Mouse (Mus musculus) limb, embryonic 14.5 days (tissue): ENCODE measurements around the gene Mief2. TPM values are rescaled to one million over a fixed set of nuclear protein-coding genes. Genes with fewer than 3 reads are reported as not detected.

Experiments used
- ATAC-seq: fragments of 200-750 bp; cut with Nextera tagmentation; 2 replicates; pipeline ENCODE4 v1.8.0; 2017; ENCODE audit warnings: low read depth, moderate number of reproducible peaks, moderate TSS enrichment; ENCODE audit not compliant: low FRiP score
- DNase-seq: peaks from one replicate; pipeline ENCODE4 v3.0.0-alpha.2; 2015; ENCODE audit warnings: low spot score
- H3K27ac ChIP-seq: fragments of 300-500 bp; sonication (generic); replicated peaks from 2 replicates; pipeline ENCODE4 v1.5.1; 2014; ENCODE audit warnings: low read depth, mild to moderate bottlenecking, low read length, moderate library complexity, mixed read lengths
- H3K27me3 ChIP-seq: fragments of 300-500 bp; sonication (generic); 2 replicates; pipeline ENCODE4 v1.6.1; 2014; ENCODE audit warnings: low read length, mixed read lengths; ENCODE audit not compliant: control insufficient read depth, insufficient read depth
- H3K36me3 ChIP-seq: fragments of 300-500 bp; sonication (generic); 2 replicates; pipeline ENCODE4 v1.6.1; 2014; ENCODE audit warnings: mild to moderate bottlenecking, low read length, moderate library complexity, mixed read lengths; ENCODE audit not compliant: control insufficient read depth, insufficient read depth
- H3K4me1 ChIP-seq: fragments of 300-500 bp; sonication (generic); 2 replicates; pipeline ENCODE4 v1.6.1; 2014; ENCODE audit warnings: antibody characterized with exemption, low read length, mixed read lengths; ENCODE audit not compliant: control insufficient read depth, insufficient read depth
- H3K4me2 ChIP-seq: fragments of 300-500 bp; sonication (generic); replicated peaks from 2 replicates; pipeline ENCODE4 v1.6.1; 2014; ENCODE audit warnings: low read depth, mild to moderate bottlenecking, low read length, moderate library complexity; ENCODE audit not compliant: severe bottlenecking
- H3K4me3 ChIP-seq: fragments of 300-500 bp; sonication (generic); replicated peaks from 2 replicates; pipeline ENCODE4 v1.5.1; 2014; ENCODE audit warnings: low read length
- H3K9ac ChIP-seq: fragments of 300-500 bp; sonication (generic); 2 replicates; pipeline ENCODE4 v1.6.1; 2014; ENCODE audit warnings: mild to moderate bottlenecking, low read depth, low read length, moderate library complexity; ENCODE audit not compliant: severe bottlenecking
- H3K9me3 ChIP-seq: fragments of 300-500 bp; sonication (generic); 2 replicates; pipeline ENCODE4 v1.6.1; 2016; ENCODE audit warnings: low read length; ENCODE audit not compliant: control insufficient read depth
- POLR2A ChIP-seq: fragments of 200-500 bp; IDR thresholded peaks from 2 replicates; pipeline ENCODE4 v1.8.0; 2012; ENCODE audit warnings: inconsistent platforms, mild to moderate bottlenecking, moderate library complexity, borderline replicate concordance; ENCODE audit not compliant: insufficient read depth, insufficient read length; ENCODE audit errors: extremely low read depth
- WGBS: fragments of 180-500 bp; shearing (Covaris S2); extraction: QIAGEN DNeasy Blood & Tissue Kit; methylation state at CpG from one replicate; pipeline ENCODE4 v1.1.7; 2014; 5-methylcytosine and 5-hydroxymethylcytosine counted together
- polyA plus RNA-seq, 2 experiments: library from polyadenylated mRNA; depleted of rRNA in 1 of 2; stranded (reverse) in 1 of 2; unstranded in 1 of 2; fragments of >200 nt; fragmentation: Nextera tagmentation in 1 of 2; extraction: Ambion mirVana in 1 of 2; gene quantifications; 2 replicates each; pipeline versions ENCODE4 v1.2.1 to v1.2.3; 2012 to 2014

Mief2 gene
- polyA plus RNA-seq, 2 experiments: 14.7 to 18.9 TPM

GRCm38 (mm10) chr11:60711218-60711617, 17.0 kb upstream of the Mief2 start:
- no peaks in the 10 kb centered on the region for H3K27me3 ChIP-seq
- H3K4me1 ChIP-seq: no peaks in the 10 kb centered on the region
- no peak overlapping the region for H3K4me2 ChIP-seq
- TF ChIP-seq POLR2A: no peak
- peaks cover 99% of the 10 kb centered on the region for H3K36me3 ChIP-seq
- no peak overlapping the region for H3K4me3 ChIP-seq
- DNase-seq (no peak), ATAC-seq (no peak)
- no peak overlapping the region for H3K27ac ChIP-seq
- WGBS: 95% methylated on average over 16 of the region's 17 CpGs
- no peak overlapping the region for H3K9ac ChIP-seq
- no peaks in the 10 kb centered on the region for H3K9me3 ChIP-seq

GRCm38 (mm10) chr11:60712040-60712439, 16.2 kb upstream of the Mief2 start:
- Histone ChIP-seq H3K27me3 (no peaks in the 10 kb centered on the region), H3K9ac (no peak overlapping the region), H3K4me3 (no peak overlapping the region), H3K4me1 (no peaks in the 10 kb centered on the region), H3K9me3 (no peaks in the 10 kb centered on the region), H3K27ac (no peak overlapping the region), H3K36me3 (peaks cover 99% of the 10 kb centered on the region), H3K4me2 (no peak overlapping the region)
- DNase-seq (no peak), ATAC-seq (no peak)
- no peak for TF ChIP-seq POLR2A
- 95% methylated on average over 18 of the region's 18 CpGs for WGBS

- Histone ChIP-seq H3K36me3 (peaks cover 98% of the 10 kb centered on the region), H3K27ac (no peak overlapping the region), H3K4me1 (no peaks in the 10 kb centered on the region), H3K4me2 (no peak overlapping the region), H3K9me3 (no peaks in the 10 kb centered on the region), H3K27me3 (no peaks in the 10 kb centered on the region), H3K9ac (no peak overlapping the region), H3K4me3 (no peak overlapping the region)
- WGBS: 93% methylated on average over 13 of the region's 13 CpGs
- TF ChIP-seq POLR2A: no peak
- DNase-seq (no peak), ATAC-seq (no peak)
These were observed 15.5 kb upstream of the Mief2 start for GRCm38 (mm10) chr11:60712639-60713255.

- Histone ChIP-seq H3K9me3 (no peaks in the 10 kb centered on the region), H3K4me1 (no peaks in the 10 kb centered on the region), H3K27me3 (no peaks in the 10 kb centered on the region), H3K36me3 (peaks cover 97% of the 10 kb centered on the region), H3K27ac (no peak overlapping the region), H3K9ac (no peak overlapping the region), H3K4me2 (no peak overlapping the region), H3K4me3 (no peak overlapping the region)
- WGBS: 90% methylated on average over 5 of the region's 5 CpGs
- DNase-seq (no peak), ATAC-seq (no peak)
- TF ChIP-seq POLR2A: no peak
These were observed 12.4 kb upstream of the Mief2 start for GRCm38 (mm10) chr11:60715833-60716232.

- 87% methylated on average over 5 of the region's 5 CpGs for WGBS
- no peak overlapping the region for H3K4me3 ChIP-seq
- H3K9me3 ChIP-seq: no peaks in the 10 kb centered on the region
- H3K27me3 ChIP-seq: no peaks in the 10 kb centered on the region
- H3K27ac ChIP-seq: no peak overlapping the region
- ATAC-seq (no peak), DNase-seq (no peak)
- H3K4me1 ChIP-seq: no peaks in the 10 kb centered on the region
- peaks cover 98% of the 10 kb centered on the region for H3K36me3 ChIP-seq
- H3K4me2 ChIP-seq: no peak overlapping the region
- TF ChIP-seq POLR2A: no peak
- no peak overlapping the region for H3K9ac ChIP-seq
These were observed 8.9 kb upstream of the Mief2 start for GRCm38 (mm10) chr11:60719263-60719662.
